Mouse (Mus musculus) stomach, embryonic 16.5 days (tissue): ENCODE data around the gene Fbxl15. TPM values are rescaled to one million over a fixed set of nuclear protein-coding genes. Genes with fewer than 3 reads are reported as not detected.
A peak's percentile ranks its signal among the peaks of the same experiment; 100 is the strongest.

Experiments used
- ATAC-seq: fragments of 200-750 bp; cut with Nextera tagmentation; 2 replicates; pipeline ENCODE4 v1.8.0; 2017; ENCODE audit warnings: moderate number of reproducible peaks, moderate TSS enrichment; ENCODE audit not compliant: insufficient read depth, low FRiP score
- H3K27ac ChIP-seq: fragments of 300-500 bp; sonication (generic); 2 replicates; pipeline ENCODE4 v1.5.1; 2014; ENCODE audit warnings: low read length
- H3K27me3 ChIP-seq: fragments of 300-500 bp; sonication (generic); 2 replicates; pipeline ENCODE4 v1.6.1; 2014; ENCODE audit warnings: low read length, control low read depth, mixed read lengths; ENCODE audit not compliant: control insufficient read depth, insufficient read depth
- H3K36me3 ChIP-seq: fragments of 300-500 bp; sonication (generic); 2 replicates; pipeline ENCODE4 v1.6.1; 2014; ENCODE audit warnings: low read length; ENCODE audit not compliant: control insufficient read depth, insufficient read depth
- H3K4me1 ChIP-seq: fragments of 300-500 bp; sonication (generic); 2 replicates; pipeline ENCODE4 v1.6.1; 2014; ENCODE audit warnings: low read length, control low read depth, mixed read lengths; ENCODE audit not compliant: control insufficient read depth, insufficient read depth
- H3K4me2 ChIP-seq: fragments of 300-500 bp; sonication (generic); 2 replicates; pipeline ENCODE4 v1.6.1; 2014; ENCODE audit warnings: low read depth, low read length, mixed read lengths
- H3K4me3 ChIP-seq: fragments of 300-500 bp; sonication (generic); replicated peaks from 2 replicates; pipeline ENCODE4 v1.5.1; 2014; ENCODE audit warnings: mild to moderate bottlenecking, low read length
- H3K9ac ChIP-seq: fragments of 300-500 bp; sonication (generic); 2 replicates; pipeline ENCODE4 v1.6.1; 2014; ENCODE audit warnings: low read length
- H3K9me3 ChIP-seq: fragments of 300-500 bp; sonication (generic); replicated peaks from 2 replicates; pipeline ENCODE4 v1.6.1; 2016; ENCODE audit warnings: low read length, control low read depth; ENCODE audit not compliant: control insufficient read depth
- WGBS: fragments of 180-500 bp; shearing (Covaris S2); extraction: QIAGEN DNeasy Blood & Tissue Kit; methylation state at CpG from one replicate; pipeline ENCODE4 v1.1.7; 2014; 5-methylcytosine and 5-hydroxymethylcytosine counted together
- polyA plus RNA-seq: library from polyadenylated mRNA; unstranded; fragments of >200 nt; fragmentation: Nextera tagmentation; extraction: Ambion mirVana; gene quantifications from 2 replicates; pipeline ENCODE4 v1.2.1, GENCODE M21; 2015

The Fbxl15 gene
- polyA plus RNA-seq, 1 experiment from 2014 or later = 16.0 TPM

DNA sequence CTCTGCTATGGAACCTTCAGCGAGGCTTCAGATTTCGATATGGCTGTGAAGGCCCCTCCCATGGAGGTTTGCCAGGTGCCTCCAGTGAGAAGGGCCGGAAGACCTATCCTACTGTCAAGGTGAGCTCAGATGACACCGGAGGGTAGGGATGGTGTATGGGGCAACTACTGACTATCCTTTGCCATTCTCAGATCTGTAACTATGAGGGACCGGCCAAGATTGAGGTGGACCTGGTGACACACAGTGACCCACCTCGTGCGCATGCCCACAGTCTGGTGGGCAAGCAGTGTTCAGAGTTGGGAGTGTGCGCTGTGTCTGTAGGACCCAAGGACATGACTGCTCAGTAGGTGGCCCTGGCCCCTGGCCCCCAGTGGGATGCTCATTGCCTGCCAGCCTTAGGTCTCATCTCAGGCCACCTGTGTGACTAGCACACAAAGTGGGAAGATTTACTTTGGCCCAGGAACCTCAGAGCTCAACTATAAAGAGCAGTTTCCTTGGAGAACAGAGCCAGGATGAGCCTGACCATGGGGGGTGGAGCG lies 21.2 kb upstream of the Fbxl15 start:
- H3K9me3 ChIP-seq = no peaks in the 10 kb centered on the region
- 89% methylated on average over 9 of the region's 9 CpGs for WGBS
- H3K9ac ChIP-seq = no peak overlapping the region
- H3K36me3 ChIP-seq = peaks cover 12% of the 10 kb centered on the region; the same call in 1 of the 2 replicates
- no peak overlapping the region for H3K4me3 ChIP-seq
- peaks cover 18% of the 10 kb centered on the region for H3K4me1 ChIP-seq
- ATAC-seq = no peak
- H3K27me3 ChIP-seq = no peaks in the 10 kb centered on the region
- no peak overlapping the region for H3K27ac ChIP-seq
- no peak overlapping the region for H3K4me2 ChIP-seq

GRCm38 (mm10) chr19:46307781-46308180 lies 20.2 kb upstream of the Fbxl15 start:
- Histone ChIP-seq H3K4me1 (peaks cover 18% of the 10 kb centered on the region), H3K4me3 (no peak overlapping the region), H3K27ac (no peak overlapping the region), H3K9ac (no peak overlapping the region), H3K27me3 (no peaks in the 10 kb centered on the region), H3K9me3 (no peaks in the 10 kb centered on the region), H3K4me2 (no peak overlapping the region), H3K36me3 (peaks cover 12% of the 10 kb centered on the region; the same call in 1 of the 2 replicates)
- no peak for ATAC-seq
- WGBS = 80% methylated on average over 16 of the region's 16 CpGs

DNA sequence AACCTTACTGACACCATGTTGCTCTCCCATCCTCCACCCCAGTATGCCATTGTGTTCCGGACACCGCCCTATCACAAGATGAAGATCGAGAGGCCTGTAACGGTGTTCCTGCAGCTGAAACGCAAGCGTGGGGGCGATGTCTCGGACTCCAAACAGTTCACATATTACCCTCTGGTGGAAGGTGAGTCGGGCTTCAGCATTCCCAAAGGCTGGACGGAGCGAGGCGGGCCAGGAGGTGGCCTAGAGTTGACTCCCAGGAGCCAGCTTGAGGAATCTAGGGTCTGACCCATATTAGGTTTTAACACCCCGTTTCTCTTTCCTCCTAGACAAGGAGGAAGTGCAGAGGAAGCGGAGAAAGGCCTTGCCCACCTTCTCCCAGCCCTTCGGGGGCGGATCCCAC lies 19.7 kb upstream of the Fbxl15 start:
- peak overlapping the region; percentile 72 for H3K9ac ChIP-seq
- H3K36me3 ChIP-seq = peaks cover 12% of the 10 kb centered on the region; the same call in 1 of the 2 replicates
- H3K4me3 ChIP-seq = no peak overlapping the region
- peaks cover 18% of the 10 kb centered on the region for H3K4me1 ChIP-seq
- no peaks in the 10 kb centered on the region for H3K27me3 ChIP-seq
- WGBS = 78% methylated on average over 16 of the region's 16 CpGs
- H3K27ac ChIP-seq = no peak overlapping the region
- H3K4me2 ChIP-seq = peak overlapping the region; percentile 80; the same call in 1 of the 2 replicates
- ATAC-seq = no peak
- H3K9me3 ChIP-seq = no peaks in the 10 kb centered on the region

GRCm38 (mm10) chr19:46308706-46309435 lies 19.1 kb upstream of the Fbxl15 start:
- Histone ChIP-seq H3K27me3 (no peaks in the 10 kb centered on the region), H3K9ac (peak overlapping the region; percentile 72), H3K9me3 (no peaks in the 10 kb centered on the region), H3K36me3 (peaks cover 12% of the 10 kb centered on the region; the same call in 1 of the 2 replicates), H3K4me3 (peak overlapping the region; percentile 44), H3K4me1 (peaks cover 14% of the 10 kb centered on the region), H3K4me2 (peak overlapping the region; percentile 80), H3K27ac (no peak overlapping the region)
- peak; percentile 19; the same call in 1 of the 2 replicates for ATAC-seq
- 2% methylated on average over 47 of the region's 47 CpGs for WGBS

- Histone ChIP-seq H3K27ac (no peak overlapping the region), H3K4me1 (peaks cover 21% of the 10 kb centered on the region), H3K27me3 (no peaks in the 10 kb centered on the region), H3K9me3 (no peaks in the 10 kb centered on the region), H3K4me3 (no peak overlapping the region), H3K4me2 (no peak overlapping the region), H3K36me3 (peaks cover 12% of the 10 kb centered on the region; the same call in 1 of the 2 replicates), H3K9ac (no peak overlapping the region)
- 78% methylated on average over 21 of the region's 21 CpGs for WGBS
- ATAC-seq = no peak
Observed at GRCm38 (mm10) chr19:46309651-46310305, 18.2 kb upstream of the Fbxl15 start.

- Histone ChIP-seq H3K4me1 (peaks cover 26% of the 10 kb centered on the region), H3K36me3 (peaks cover 12% of the 10 kb centered on the region; the same call in 1 of the 2 replicates), H3K4me2 (no peak overlapping the region), H3K27ac (no peak overlapping the region), H3K4me3 (no peak overlapping the region), H3K9me3 (no peaks in the 10 kb centered on the region), H3K27me3 (no peaks in the 10 kb centered on the region), H3K9ac (no peak overlapping the region)
- no peak for ATAC-seq
- WGBS = 88% methylated on average over 12 of the region's 12 CpGs
Observed at GRCm38 (mm10) chr19:46310312-46310865, 17.6 kb upstream of the Fbxl15 start.

DNA sequence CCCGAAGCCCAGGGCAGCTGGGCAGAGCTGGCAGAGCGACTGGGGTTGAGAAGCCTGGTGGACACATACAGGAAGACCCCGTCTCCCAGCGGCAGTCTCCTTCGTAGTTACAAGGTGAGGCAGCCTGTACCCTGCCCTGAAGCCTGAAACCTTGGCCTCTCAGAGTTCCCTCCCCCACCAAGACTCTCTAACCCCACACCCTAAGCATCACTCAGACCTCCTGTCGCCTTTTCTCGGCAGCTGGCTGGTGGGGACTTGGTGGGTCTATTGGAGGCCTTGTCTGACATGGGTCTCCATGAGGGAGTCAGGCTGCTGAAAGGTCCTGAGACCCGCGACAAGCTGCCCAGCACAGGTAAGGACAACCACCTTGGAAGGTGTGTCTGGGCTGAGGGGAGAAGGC lies 16.6 kb upstream of the Fbxl15 start:
- Histone ChIP-seq H3K4me1 (peaks cover 30% of the 10 kb centered on the region), H3K4me3 (no peak overlapping the region), H3K27ac (no peak overlapping the region), H3K36me3 (peaks cover 12% of the 10 kb centered on the region; the same call in 1 of the 2 replicates), H3K4me2 (no peak overlapping the region), H3K9ac (no peak overlapping the region), H3K27me3 (peaks cover 5% of the 10 kb centered on the region; the same call in 1 of the 2 replicates), H3K9me3 (no peaks in the 10 kb centered on the region)
- 84% methylated on average over 9 of the region's 9 CpGs for WGBS
- no peak for ATAC-seq

- Histone ChIP-seq H3K9me3 (no peaks in the 10 kb centered on the region), H3K36me3 (peaks cover 12% of the 10 kb centered on the region; the same call in 1 of the 2 replicates), H3K9ac (no peak overlapping the region), H3K4me1 (peaks cover 31% of the 10 kb centered on the region), H3K4me2 (no peak overlapping the region), H3K4me3 (no peak overlapping the region), H3K27me3 (peaks cover 17% of the 10 kb centered on the region; the same call in 1 of the 2 replicates), H3K27ac (no peak overlapping the region)
- no peak for ATAC-seq
- WGBS = 90% methylated on average over 21 of the region's 21 CpGs
Observed at GRCm38 (mm10) chr19:46312566-46312965, 15.4 kb upstream of the Fbxl15 start.

DNA sequence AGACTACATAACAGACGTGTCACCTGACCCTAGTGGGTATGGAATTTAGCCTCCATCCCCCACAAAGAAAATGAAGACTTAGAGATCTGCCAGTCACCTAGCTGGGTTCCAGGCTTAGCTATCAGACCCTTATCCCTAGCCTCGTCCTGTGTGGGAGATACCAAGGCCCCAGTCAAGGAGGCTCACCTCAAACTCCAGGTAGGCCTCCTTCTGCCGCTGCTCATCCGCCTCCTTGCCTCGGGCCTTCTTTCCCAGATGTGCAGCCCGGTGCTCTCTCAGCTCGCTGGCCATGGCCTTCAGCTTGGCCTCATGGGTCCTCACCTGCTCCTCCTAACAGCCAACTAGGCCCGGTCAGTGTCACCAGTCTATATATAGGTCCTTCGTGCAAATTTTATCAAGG lies 14.9 kb upstream of the Fbxl15 start:
- H3K9me3 ChIP-seq = no peaks in the 10 kb centered on the region
- H3K27me3 ChIP-seq = peaks cover 21% of the 10 kb centered on the region
- H3K9ac ChIP-seq = no peak overlapping the region
- H3K27ac ChIP-seq = no peak overlapping the region
- WGBS = 88% methylated on average over 9 of the region's 9 CpGs
- H3K4me3 ChIP-seq = no peak overlapping the region
- H3K36me3 ChIP-seq = peaks cover 12% of the 10 kb centered on the region; the same call in 1 of the 2 replicates
- H3K4me1 ChIP-seq = peaks cover 34% of the 10 kb centered on the region
- no peak for ATAC-seq
- H3K4me2 ChIP-seq = no peak overlapping the region
